Mouse (Mus musculus): ENCODE data around the gene Hormad2. TPM values are rescaled to one million over a fixed set of nuclear protein-coding genes. Genes with fewer than 3 reads are reported as not detected.

The Hormad2 gene
- total and polyA plus RNA-seq, 3 experiments = 16.0 to 17.0 TPM; not detected in 1

GRCm38 (mm10) chr11:4489207-4489606 lies 48.3 kb upstream of the Hormad2 start:
- TF ChIP-seq MAZ (IDR thresholded peaks at IDR 0.05; ENCODE audit: low read depth, low read length) (no peak), POLR2A (IDR thresholded peaks at IDR 0.05; ENCODE audit: control insufficient read depth in 1 of 2, insufficient read depth in 1 of 2, low read depth in 1 of 2, low read length in 2 of 2, poor library complexity in 1 of 2) (no peak), CHD2 (IDR thresholded peaks at IDR 0.05; ENCODE audit: low read length) (no peak), TBP (IDR thresholded peaks at IDR 0.05; ENCODE audit: low read depth, low read length) (no peak), ETS1 (IDR thresholded peaks at IDR 0.05; ENCODE audit: low read depth, low read length) (no peak), SMC3 (IDR thresholded peaks at IDR 0.05; ENCODE audit: low read depth, low read length) (no peak), USF2 (IDR thresholded peaks at IDR 0.05; ENCODE audit: borderline replicate concordance in 1 of 2, insufficient read depth in 1 of 2, low read depth in 1 of 2, low read length in 2 of 2) (no peak), BHLHE40 (IDR thresholded peaks at IDR 0.05; ENCODE audit: borderline replicate concordance, low read depth, low read length) (no peak), MAX (IDR thresholded peaks at IDR 0.05; ENCODE audit: low read length) (no peak), NELFE (IDR thresholded peaks at IDR 0.05; ENCODE audit: low read depth, low read length) (no peak), E2F4 (IDR thresholded peaks at IDR 0.05; ENCODE audit: borderline replicate concordance, low read depth, low read length) (no peak), NRF1 (IDR thresholded peaks at IDR 0.05; ENCODE audit: insufficient read depth, low read depth, low read length, poor library complexity, severe bottlenecking) (no peak), RAD21 (IDR thresholded peaks at IDR 0.05; ENCODE audit: low read depth, low read length) (no peak), USF1 (IDR thresholded peaks at IDR 0.05; ENCODE audit: low read depth, low read length) (no peak), GATA1 (IDR thresholded peaks at IDR 0.05; ENCODE audit: low read depth, low read length) (no peak), GABPA (IDR thresholded peaks at IDR 0.05; ENCODE audit: low read depth, low read length) (no peak), EP300 (IDR thresholded peaks at IDR 0.05; ENCODE audit: low read depth in 1 of 2, low read length in 2 of 2) (no peak)
- no peak for DNase-seq (ENCODE audit: low read depth, low spot score)
- H3K9ac ChIP-seq (ENCODE audit: control insufficient read depth, low read depth, low read length, poor library complexity, severe bottlenecking) = no peak overlapping the region
- H3K27me3 ChIP-seq (ENCODE audit: control insufficient read depth in 1 of 2, insufficient read depth in 2 of 2, low read length in 2 of 2) = no peaks in the 10 kb centered on the region
- H3K27ac ChIP-seq (ENCODE audit: control insufficient read depth, low read depth, low read length) = no peak overlapping the region
- H3K79me2 ChIP-seq (ENCODE audit: control insufficient read depth, insufficient read depth, low read length, poor library complexity) = no peaks in the 10 kb centered on the region
- H3K4me3 ChIP-seq (ENCODE audit: control insufficient read depth in 1 of 2, insufficient read depth in 1 of 2, low read depth in 2 of 2, low read length in 2 of 2) = no peak overlapping the region
- peaks cover 0 to 27% of the 10 kb centered on the region in 2 experiments; a peak in 2 of 4 replicates for H3K36me3 ChIP-seq (ENCODE audit: control insufficient read depth in 1 of 2, insufficient read depth in 2 of 2, low read length in 2 of 2)
- H3K9me3 ChIP-seq (replicated peaks; ENCODE audit: insufficient read depth, low read length) = no peaks in the 10 kb centered on the region
- H3K4me1 ChIP-seq (ENCODE audit: control insufficient read depth in 1 of 2, insufficient read depth in 2 of 2, low read length in 2 of 2) = no peaks in the 10 kb centered on the region

- peaks cover 0 to 27% of the 10 kb centered on the region in 2 experiments; a peak in 2 of 4 replicates for H3K36me3 ChIP-seq (ENCODE audit: control insufficient read depth in 1 of 2, insufficient read depth in 2 of 2, low read length in 2 of 2)
- no peak overlapping the region for H3K9ac ChIP-seq (ENCODE audit: control insufficient read depth, low read depth, low read length, poor library complexity, severe bottlenecking)
- H3K4me1 ChIP-seq (ENCODE audit: control insufficient read depth in 1 of 2, insufficient read depth in 2 of 2, low read length in 2 of 2) = no peaks in the 10 kb centered on the region
- H3K9me3 ChIP-seq (replicated peaks; ENCODE audit: insufficient read depth, low read length) = no peaks in the 10 kb centered on the region
- H3K79me2 ChIP-seq (ENCODE audit: control insufficient read depth, insufficient read depth, low read length, poor library complexity) = no peaks in the 10 kb centered on the region
- no peak for DNase-seq (ENCODE audit: low read depth, low spot score)
- TF ChIP-seq SIN3A (IDR thresholded peaks at IDR 0.05; ENCODE audit: low read length) (no peak), UBTF (IDR thresholded peaks at IDR 0.05; ENCODE audit: borderline replicate concordance, insufficient read depth, low read depth, low read length) (no peak), GABPA (IDR thresholded peaks at IDR 0.05; ENCODE audit: low read depth, low read length) (no peak), CHD2 (IDR thresholded peaks at IDR 0.05; ENCODE audit: low read length) (no peak), RCOR1 (IDR thresholded peaks at IDR 0.05; ENCODE audit: low read depth, low read length) (no peak), BHLHE40 (IDR thresholded peaks at IDR 0.05; ENCODE audit: borderline replicate concordance, low read depth, low read length) (no peak), POLR2AphosphoS5 (IDR thresholded peaks at IDR 0.05; ENCODE audit: borderline replicate concordance, low read depth, low read length) (no peak), ELF1 (IDR thresholded peaks at IDR 0.05; ENCODE audit: low read depth, low read length) (no peak), MAFK (IDR thresholded peaks at IDR 0.05; ENCODE audit: borderline replicate concordance, low read depth, low read length) (no peak), EP300 (IDR thresholded peaks at IDR 0.05; ENCODE audit: low read depth in 1 of 2, low read length in 2 of 2) (no peak), ETS1 (IDR thresholded peaks at IDR 0.05; ENCODE audit: low read depth, low read length) (no peak), CTCF (IDR thresholded peaks at IDR 0.05 in 2 of 3, conservative IDR thresholded peaks at IDR 0.05 in 1 of 3; ENCODE audit: control insufficient read depth in 1 of 3, insufficient read depth in 1 of 3, low read depth in 2 of 3, low read length in 3 of 3, poor library complexity in 1 of 3, severe bottlenecking in 1 of 3) (no peak), HCFC1 (IDR thresholded peaks at IDR 0.05; ENCODE audit: low read depth, low read length) (no peak), TAL1 (IDR thresholded peaks at IDR 0.05; ENCODE audit: low read length) (no peak), SMC3 (IDR thresholded peaks at IDR 0.05; ENCODE audit: low read depth, low read length) (no peak), NRF1 (IDR thresholded peaks at IDR 0.05; ENCODE audit: insufficient read depth, low read depth, low read length, poor library complexity, severe bottlenecking) (no peak), ZMIZ1 (IDR thresholded peaks at IDR 0.05; ENCODE audit: low read depth, low read length) (no peak), TCF12 (IDR thresholded peaks at IDR 0.05; ENCODE audit: low read depth, low read length) (no peak)
- H3K4me3 ChIP-seq (ENCODE audit: control insufficient read depth in 1 of 2, insufficient read depth in 1 of 2, low read depth in 2 of 2, low read length in 2 of 2) = no peak overlapping the region
- H3K27ac ChIP-seq (ENCODE audit: control insufficient read depth, low read depth, low read length) = no peak overlapping the region
- no peaks in the 10 kb centered on the region for H3K27me3 ChIP-seq (ENCODE audit: control insufficient read depth in 1 of 2, insufficient read depth in 2 of 2, low read length in 2 of 2)
These were observed 47.9 kb upstream of the Hormad2 start for GRCm38 (mm10) chr11:4488798-4489197.
